Mouse (Mus musculus) fibroblast of lung, adult 2 months (primary cell): ENCODE measurements around the gene Acly.

Experiments
- DNase-seq: peaks from one replicate; pipeline ENCODE4 v3.0.0-alpha.2; 2011; ENCODE audit warnings: low read depth

Acly gene

DNA sequence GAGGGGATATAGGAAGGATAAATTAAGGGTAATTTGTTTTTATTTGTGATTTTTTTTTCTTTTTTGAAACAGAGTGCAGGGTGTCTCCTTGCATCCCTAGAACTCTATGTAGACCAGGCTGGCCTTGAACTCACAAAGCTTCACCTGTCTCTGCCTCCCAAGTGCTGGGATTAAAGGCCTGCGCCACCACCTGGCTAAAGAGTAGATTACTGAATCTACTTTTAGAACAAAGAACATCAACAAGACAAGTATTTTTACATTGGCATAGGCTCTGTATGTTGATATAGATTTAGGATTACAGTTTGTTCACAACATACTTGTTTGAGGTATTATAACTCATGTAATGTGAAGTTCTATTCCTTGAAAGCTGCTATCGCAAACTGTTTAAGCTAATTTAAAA, 17.2 kb downstream of the Acly start:
- DNase-seq, result no peak

DNA sequence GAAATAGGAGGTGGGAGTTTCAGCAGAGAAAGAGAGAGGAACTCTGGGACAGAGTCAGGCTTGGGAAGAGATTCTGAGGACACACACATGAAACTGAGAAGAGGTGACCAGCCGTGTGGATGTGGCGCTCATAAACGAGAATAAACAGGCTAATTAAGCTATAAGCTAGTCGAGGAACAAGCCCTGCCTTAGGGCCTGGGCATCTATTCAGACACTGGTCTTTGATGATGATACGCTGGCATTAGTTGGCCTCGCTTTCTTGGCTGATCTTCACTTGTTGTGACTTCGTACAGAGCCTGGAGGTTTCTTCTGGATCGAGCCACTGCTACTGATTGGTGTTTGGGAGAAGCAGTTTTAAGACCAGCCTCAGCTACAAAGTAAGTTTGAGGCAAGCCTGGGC, 21.8 kb downstream of the Acly start:
- DNase-seq, result no peak

DNA sequence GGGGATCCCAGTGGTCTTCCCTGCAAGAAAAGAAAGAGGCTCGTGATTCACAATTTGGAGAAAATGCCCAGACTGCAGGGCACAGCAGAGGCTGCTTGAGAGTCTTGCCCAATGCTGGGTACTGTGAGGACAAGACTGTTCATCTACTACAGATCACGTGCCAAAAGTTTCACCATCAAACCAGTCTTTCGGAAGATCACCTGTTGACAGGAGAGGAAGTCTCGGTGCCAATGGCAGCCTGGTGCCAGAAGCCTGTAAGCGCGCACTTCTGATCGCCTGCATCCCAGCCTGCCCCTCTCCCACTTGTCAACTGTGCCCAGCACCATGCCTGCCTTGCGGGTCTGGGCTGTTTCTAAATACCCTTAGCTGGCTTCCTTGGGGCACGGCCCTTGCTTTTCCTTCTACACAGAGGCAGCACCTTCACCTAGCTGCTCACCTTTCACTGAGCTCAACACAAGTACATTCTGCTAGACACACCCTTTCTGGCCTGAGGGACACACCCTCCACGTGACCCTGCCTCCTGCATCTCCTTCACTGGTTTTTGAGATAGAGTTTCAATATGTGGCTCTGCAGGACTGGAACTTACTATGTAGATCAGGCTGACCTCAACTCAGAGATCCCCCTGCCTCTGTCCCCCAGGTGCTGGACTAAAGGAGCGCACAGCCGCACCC, 22.7 kb downstream of the Acly start:
- DNase-seq, result no peak

GRCm38 (mm10) chr11:100501321-100501720, 26.5 kb downstream of the Acly start:
- DNase-seq, result no peak

DNA sequence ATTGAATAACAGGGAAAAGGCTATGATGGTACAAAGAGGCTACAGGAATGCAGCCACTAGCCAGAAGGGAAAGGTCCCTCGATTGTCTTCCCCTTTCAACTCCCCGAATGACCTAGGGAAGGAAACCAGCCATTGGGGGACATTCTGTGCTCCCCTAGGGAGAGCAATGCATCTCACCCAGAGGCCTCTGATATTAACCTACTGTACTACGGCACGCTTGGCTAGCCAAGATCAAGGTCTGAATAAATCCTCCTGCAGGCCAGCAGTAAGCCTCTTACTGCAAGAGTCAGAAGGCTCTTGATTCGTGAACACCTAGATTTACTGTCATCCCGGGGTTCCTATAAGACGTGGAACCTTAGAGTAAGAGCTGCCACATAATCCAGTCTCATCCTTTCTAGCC, 27.1 kb downstream of the Acly start:
- no peak for DNase-seq

- DNase-seq, result no peak
Measured at GRCm38 (mm10) chr11:100500241-100500640, 27.6 kb downstream of the Acly start.

GRCm38 (mm10) chr11:100493771-100494170, 34.0 kb downstream of the Acly start:
- DNase-seq, result no peak

GRCm38 (mm10) chr11:100490951-100491350, 36.8 kb downstream of the Acly start:
- no peak for DNase-seq

DNA sequence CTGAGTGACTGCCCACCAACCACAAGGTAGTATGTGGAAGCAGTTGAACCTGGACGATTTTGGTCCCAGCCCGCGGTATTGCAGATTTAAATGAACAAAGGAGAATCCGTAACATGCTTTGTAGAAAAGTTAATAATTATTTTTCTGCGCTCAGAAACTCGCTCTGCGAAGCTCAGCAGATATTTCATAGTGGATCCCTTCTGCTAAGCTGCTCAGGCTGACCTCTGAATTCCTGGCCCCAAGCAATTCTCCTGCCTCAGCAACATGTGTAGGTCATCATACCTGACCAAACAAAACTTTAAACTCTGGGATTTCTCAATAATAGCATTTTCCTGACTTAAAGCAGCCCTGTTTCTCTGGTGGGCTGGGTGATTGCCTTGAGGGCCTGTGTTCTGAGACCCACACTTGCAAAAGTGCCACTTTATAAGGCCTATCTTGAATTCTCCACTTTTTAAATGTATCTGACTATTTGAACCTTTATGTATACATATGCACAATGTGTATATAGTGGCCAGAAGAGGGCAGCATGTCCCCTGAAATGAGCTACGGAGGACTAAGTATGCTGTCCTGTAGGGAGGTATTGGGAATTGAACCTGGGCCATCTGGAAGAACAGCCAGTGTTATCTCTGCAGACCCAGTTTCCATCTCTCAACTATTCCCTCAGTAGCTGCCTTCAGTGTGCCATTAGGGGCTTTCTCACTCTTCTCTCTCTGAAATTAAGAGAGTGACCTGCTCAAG, 41.8 kb downstream of the Acly start:
- DNase-seq, result no peak

- DNase-seq, result no peak
Measured at GRCm38 (mm10) chr11:100484461-100484860, 43.3 kb downstream of the Acly start.

- no peak for DNase-seq
Measured at GRCm38 (mm10) chr11:100479152-100479551, 48.6 kb downstream of the Acly start.

- no peak for DNase-seq
Measured at GRCm38 (mm10) chr11:100476281-100476680, 51.5 kb downstream of the Acly start.

GRCm38 (mm10) chr11:100472935-100473295, 54.9 kb downstream of the Acly start:
- no peak for DNase-seq

DNA sequence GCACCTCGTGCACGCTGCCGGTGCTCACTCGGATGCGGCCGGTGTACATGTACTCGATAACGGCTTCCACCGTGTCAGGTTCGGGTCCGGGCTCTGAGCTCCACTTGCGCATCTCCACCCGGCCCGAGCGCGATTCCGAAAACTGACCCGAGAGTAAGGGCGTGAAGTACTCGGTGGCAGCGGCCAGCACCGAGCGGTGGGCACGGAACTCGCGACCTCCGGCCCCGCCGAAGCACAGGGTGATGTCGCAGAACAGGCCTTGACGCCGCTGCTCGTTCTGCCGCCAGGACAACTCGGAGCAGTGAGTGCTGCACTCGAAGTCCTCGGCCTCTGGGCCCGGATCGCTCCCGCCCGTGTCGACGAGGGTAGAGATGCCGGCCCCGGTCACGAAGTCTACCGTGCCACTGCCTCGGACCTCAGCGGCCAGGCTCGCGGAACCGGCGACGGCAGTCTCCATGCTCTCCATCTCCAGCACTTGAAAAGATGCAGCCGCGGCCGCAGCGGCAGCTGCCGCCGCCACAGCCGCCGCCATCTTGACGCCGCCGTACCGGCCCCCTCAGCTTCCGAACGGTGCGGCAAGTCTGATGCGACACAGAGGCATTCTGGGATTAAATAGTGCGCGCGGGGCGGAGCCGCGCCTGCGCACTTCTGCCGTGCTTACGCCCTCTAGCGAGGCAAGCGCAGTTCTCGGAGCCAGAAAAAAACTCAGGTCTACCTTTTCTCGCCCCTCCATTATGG, 55.4 kb downstream of the Acly start, which contains the start of gene Klhl11:
Gene Klhl11, minus strand, starts transcription at position 545 of the 738 bp plus-strand sequence.
- DNase-seq, result peak; percentile 83

- no peak for DNase-seq
Measured at GRCm38 (mm10) chr11:100471352-100472196, 56.2 kb downstream of the Acly start.

DNA sequence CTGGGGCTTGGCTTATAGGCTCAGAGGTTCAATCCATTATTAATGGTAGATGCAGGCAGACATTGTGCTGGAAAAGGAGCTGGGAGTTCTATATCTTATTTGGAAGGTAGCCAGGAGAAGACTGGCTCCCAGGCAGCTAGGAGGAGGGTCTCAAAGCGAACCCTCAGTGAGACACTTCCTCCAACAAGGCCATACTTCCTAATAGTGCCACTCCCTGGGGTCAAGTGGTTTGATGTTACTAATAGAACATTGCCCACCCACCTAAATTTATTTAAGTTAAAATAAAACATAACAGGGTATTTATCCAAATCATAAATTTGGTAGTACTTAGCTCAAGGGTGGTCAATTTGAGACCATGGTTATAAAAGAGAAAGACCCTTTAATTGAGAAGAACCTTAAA, 62.0 kb downstream of the Acly start:
- no peak for DNase-seq

- no peak for DNase-seq
Measured at GRCm38 (mm10) chr11:100465229-100465792, 62.5 kb downstream of the Acly start.

DNA sequence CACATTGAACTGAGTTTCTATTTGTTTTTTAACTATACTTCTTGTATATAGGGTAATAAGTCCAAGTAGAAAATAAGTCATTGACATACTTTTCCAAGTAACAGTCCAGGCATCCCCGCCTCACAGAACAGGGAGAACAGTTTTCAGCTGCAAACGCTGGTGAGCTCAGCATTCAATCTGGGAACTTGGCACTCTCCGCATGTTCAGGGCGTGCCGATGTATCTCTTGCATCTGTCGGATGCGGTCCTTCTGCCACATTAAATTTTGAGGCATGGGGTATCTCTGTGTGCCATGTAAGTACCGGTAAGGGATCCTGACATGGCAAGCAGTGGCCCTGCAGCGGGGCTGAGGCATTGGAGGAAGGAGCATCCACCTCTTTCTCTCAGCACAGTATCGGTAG, 65.1 kb downstream of the Acly start:
- no peak for DNase-seq

- no peak for DNase-seq
Measured at GRCm38 (mm10) chr11:100457711-100458110, 70.1 kb downstream of the Acly start.

- no peak for DNase-seq
Measured at GRCm38 (mm10) chr11:100457247-100457646, 70.6 kb downstream of the Acly start.

DNA sequence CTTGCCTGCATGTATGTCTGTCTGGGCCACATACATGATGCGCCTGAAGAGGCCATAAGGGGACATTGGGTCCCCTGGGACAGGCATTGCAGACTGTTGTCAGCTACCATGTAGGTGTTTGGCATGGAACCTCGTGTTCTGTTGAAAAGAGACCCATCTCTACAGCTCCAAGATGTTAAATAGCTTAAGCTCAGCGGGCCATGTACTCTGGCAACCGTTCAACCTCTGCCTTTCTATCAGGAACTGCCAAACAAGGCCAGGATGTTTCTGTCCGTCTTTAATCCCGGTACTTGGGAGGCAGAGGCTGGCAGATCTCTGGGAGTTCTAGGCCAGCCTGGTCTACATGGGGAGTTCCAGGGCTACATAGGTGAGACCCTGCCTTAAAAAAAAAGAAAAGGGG, 85.2 kb downstream of the Acly start:
- DNase-seq, result no peak

DNA sequence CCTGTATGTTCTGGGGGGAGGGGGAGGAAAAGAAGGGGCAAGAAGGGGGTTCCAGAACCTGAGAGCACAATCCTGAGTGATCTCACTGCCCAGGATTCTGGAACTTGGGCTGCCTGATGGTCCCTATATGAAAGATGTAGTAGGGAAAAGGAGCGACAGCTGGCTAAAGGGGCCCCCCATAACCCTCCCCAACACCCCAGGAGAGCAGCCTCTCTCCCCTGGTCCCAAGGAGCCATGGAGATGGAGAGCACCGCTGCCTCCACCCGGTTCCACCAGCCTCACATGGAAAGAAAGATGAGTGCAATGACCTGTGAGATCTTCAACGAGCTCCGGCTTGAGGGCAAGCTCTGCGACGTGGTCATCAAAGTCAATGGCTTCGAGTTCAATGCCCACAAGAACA, 86.0 kb downstream of the Acly start, which contains the start of the genes Nt5c3b and Klhl10:
Gene Nt5c3b, minus strand, starts transcription at position 12 of the 400 bp plus-strand sequence.
Gene Klhl10, plus strand, starts transcription at position 121 of the 400 bp plus-strand sequence.
- no peak for DNase-seq
